Mouse (Mus musculus) olfactory bulb, adult 2 months (tissue): Measurements from ENCODE around the gene Abat.

Experiments used
- CTCF ChIP-seq: fragments of 200-500 bp; IDR thresholded peaks from 2 replicates; pipeline ENCODE4 v1.5.1; 2012; ENCODE audit warnings: low read depth, mild to moderate bottlenecking, low read length, moderate library complexity; ENCODE audit not compliant: insufficient read depth
- POLR2A ChIP-seq: fragments of 200-500 bp; IDR thresholded peaks from 2 replicates; pipeline ENCODE4 v1.6.1; 2012; ENCODE audit warnings: mild to moderate bottlenecking, low read depth, low read length, moderate library complexity; ENCODE audit not compliant: insufficient read depth

DNA sequence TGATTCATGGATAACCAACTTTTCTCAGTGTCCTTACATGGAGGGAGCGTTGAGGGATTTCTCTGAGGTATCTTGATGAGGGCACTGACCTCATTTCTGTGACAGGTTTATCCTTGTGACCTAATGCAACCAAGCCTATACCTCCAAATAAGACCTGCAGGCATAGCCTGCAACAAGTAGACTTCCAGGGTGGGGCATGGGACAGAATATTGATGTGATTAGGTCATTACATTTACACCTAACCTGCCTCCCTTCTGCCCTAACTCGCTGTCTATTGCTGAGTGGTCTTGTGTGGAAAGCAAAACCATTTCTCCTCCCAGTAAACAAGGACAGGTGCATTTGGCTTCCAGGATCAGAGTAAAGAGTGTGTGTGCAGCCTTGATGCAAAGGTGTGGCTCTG lies 52.3 kb downstream of the Abat start:
- TF ChIP-seq POLR2A (no peak), CTCF (no peak)
